Mouse (Mus musculus): ENCODE results near the gene Dlk2. TPM values are rescaled to one million over a fixed set of nuclear protein-coding genes. Genes with fewer than 3 reads are reported as not detected.

Dlk2 gene
- total and polyA plus RNA-seq, 2 experiments from 2014 or later, result 22.9 to 66.8 TPM

DNA sequence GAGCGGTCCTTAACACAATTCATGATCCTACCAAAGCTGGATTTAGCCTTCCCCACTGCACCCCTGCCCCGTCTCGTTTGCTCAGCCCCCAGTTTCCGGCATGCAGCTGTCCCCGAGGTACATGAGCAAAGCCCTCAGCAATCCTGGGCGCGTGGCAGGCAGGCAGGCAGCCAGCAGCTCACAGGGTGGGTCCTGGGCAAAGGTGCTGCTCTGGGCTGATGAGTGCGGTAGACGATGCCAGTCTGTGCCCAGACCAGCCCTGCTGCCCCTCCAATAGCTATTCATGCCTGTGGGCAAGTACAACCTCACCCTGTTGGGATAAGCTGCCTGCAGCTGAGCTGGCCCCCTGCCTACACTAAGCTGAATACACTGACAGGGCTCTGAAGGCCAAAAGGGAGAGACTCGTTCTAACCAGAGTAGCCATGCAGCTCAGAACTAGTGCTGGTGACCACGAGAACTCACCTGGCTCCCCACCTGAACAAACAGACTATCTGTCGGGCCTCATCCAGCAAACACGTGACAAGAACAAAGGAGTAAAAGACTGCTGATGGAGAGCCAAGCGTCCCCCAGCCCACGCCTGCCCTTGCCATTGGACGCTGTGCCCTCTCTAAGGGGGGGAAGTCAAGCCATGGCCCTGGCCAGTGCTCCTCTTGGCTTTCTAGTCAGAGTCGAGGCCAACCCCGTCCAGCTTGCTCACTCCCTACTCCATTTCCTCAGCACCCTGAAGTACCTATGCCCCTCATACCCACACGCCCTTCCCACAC lies 27.3 kb upstream of the Dlk2 start:
- Histone ChIP-seq H3K27ac (ENCODE audit: low read depth, low read length) (no peak overlapping the region), H3K4me1 (ENCODE audit: insufficient read depth, low read length) (no peaks in the 10 kb centered on the region), H3K4me3 (ENCODE audit: low read depth, low read length) (no peak overlapping the region), H3K9ac (replicated peaks; ENCODE audit: low read length, poor library complexity, severe bottlenecking) (no peak overlapping the region), H3K4me2 (ENCODE audit: low read depth, low read length, poor library complexity, severe bottlenecking) (no peak overlapping the region), H3K36me3 (ENCODE audit: insufficient read depth, low read length) (0 out of 2 replicates have a peak, but pooled peaks cover 2% of the 10 kb centered on the region), H3K27me3 (ENCODE audit: insufficient read depth, low read length) (no peaks in the 10 kb centered on the region), H3K9me3 (ENCODE audit: low read length) (no peaks in the 10 kb centered on the region)
- 80% methylated on average over 19 of the region's 19 CpGs for WGBS
- DNase-seq (ENCODE audit: low spot score) (no peak), ATAC-seq (ENCODE audit: low FRiP score) (no peak)
- TF ChIP-seq CTCF (IDR thresholded peaks at IDR 0.05), result no peak

DNA sequence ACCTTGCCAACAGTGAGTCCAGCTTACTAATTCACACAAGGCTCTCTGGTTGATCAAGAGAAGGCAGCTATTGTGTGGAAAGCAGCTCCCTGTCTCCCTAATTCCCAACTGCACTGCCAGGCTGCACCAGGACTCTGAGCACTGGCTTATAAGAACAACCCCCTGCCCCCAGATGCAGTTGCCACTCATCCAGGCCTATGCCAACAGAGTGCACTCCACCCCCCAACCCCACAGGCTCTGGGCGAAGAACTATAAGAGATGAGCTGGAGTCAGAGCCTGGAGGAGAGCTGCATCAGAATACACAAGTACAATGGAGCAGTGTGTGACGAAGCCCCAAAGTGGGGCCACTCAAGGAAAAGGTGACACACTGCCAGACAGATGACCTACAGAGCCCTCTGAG lies 25.2 kb upstream of the Dlk2 start:
- Histone ChIP-seq H3K9ac (replicated peaks; ENCODE audit: low read length, poor library complexity, severe bottlenecking) (no peak overlapping the region), H3K27me3 (ENCODE audit: insufficient read depth, low read length) (no peaks in the 10 kb centered on the region), H3K9me3 (ENCODE audit: low read length) (no peaks in the 10 kb centered on the region), H3K4me2 (ENCODE audit: low read depth, low read length, poor library complexity, severe bottlenecking) (no peak overlapping the region), H3K4me1 (ENCODE audit: insufficient read depth, low read length) (no peaks in the 10 kb centered on the region), H3K36me3 (ENCODE audit: insufficient read depth, low read length) (0 out of 2 replicates have a peak, but pooled peaks cover 2% of the 10 kb centered on the region), H3K27ac (ENCODE audit: low read depth, low read length) (no peak overlapping the region), H3K4me3 (ENCODE audit: low read depth, low read length) (no peak overlapping the region)
- no peak for TF ChIP-seq CTCF (IDR thresholded peaks at IDR 0.05)
- no peak for DNase-seq (ENCODE audit: low spot score)
- 75% methylated on average over 2 of the region's 2 CpGs for WGBS
- 0 out of 2 replicates have a peak, but pooled peaks have one; percentile 34 for ATAC-seq (ENCODE audit: low FRiP score)

DNA sequence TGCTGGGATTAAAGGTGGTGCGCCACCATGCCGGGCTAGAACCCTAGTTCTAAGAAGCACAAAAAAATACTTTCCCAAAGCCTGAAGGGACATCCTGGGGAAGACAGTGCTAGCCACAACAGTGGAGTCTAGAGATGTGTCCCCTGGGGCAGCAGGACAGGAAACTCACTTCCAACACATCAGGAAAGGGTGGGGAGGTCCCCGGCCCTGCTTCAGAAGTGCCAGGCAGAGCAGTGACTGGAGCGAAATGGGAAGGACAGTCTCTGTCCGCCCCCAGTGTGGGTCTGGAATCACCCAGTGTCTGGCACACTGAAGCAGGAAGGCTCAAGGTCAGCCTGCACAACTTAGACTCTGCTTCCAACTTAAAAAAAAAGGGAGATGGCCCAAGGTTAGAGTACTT lies 24.5 kb upstream of the Dlk2 start:
- no peak for DNase-seq (ENCODE audit: low spot score)
- Histone ChIP-seq H3K36me3 (ENCODE audit: insufficient read depth, low read length) (0 out of 2 replicates have a peak, but pooled peaks cover 2% of the 10 kb centered on the region), H3K4me2 (ENCODE audit: low read depth, low read length, poor library complexity, severe bottlenecking) (no peak overlapping the region), H3K4me1 (ENCODE audit: insufficient read depth, low read length) (no peaks in the 10 kb centered on the region), H3K4me3 (ENCODE audit: low read depth, low read length) (no peak overlapping the region), H3K27ac (ENCODE audit: low read depth, low read length) (no peak overlapping the region), H3K9ac (replicated peaks; ENCODE audit: low read length, poor library complexity, severe bottlenecking) (no peak overlapping the region), H3K9me3 (ENCODE audit: low read length) (no peaks in the 10 kb centered on the region), H3K27me3 (ENCODE audit: insufficient read depth, low read length) (no peaks in the 10 kb centered on the region)
- ATAC-seq (ENCODE audit: low FRiP score), result no peak
- WGBS, result 89% methylated on average over 5 of the region's 5 CpGs
- TF ChIP-seq CTCF (IDR thresholded peaks at IDR 0.05), result no peak

DNA sequence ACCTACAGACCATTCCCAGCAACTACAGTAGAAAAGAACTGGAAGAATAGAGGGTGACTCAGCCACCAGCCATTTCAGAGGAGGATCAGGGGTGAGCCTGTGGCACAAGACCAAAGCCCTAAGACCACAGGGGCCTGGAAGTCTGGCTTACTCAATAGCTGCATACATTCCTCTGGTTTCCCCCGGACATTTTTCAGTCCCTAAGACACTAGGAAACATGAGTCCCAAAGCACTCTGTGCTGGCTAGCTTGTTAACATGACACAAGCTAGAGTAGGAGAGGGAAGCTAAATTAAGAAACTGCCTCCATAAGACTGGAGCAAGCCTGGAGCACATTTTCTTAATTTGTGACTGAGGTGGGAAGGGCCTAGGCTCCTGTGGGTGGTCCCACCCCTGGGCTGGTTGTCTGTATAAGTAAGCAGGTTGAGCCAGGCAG lies 23.4 kb upstream of the Dlk2 start:
- TF ChIP-seq CTCF (IDR thresholded peaks at IDR 0.05), result no peak
- H3K4me2 ChIP-seq (ENCODE audit: low read depth, low read length, poor library complexity, severe bottlenecking), result no peak overlapping the region
- H3K9me3 ChIP-seq (ENCODE audit: low read length), result no peaks in the 10 kb centered on the region
- no peaks in the 10 kb centered on the region for H3K27me3 ChIP-seq (ENCODE audit: insufficient read depth, low read length)
- H3K4me3 ChIP-seq (ENCODE audit: low read depth, low read length), result no peak overlapping the region
- ATAC-seq (ENCODE audit: low FRiP score), result no peak
- no peak overlapping the region; the same call in 1 of the 2 replicates for H3K9ac ChIP-seq (replicated peaks; ENCODE audit: low read length, poor library complexity, severe bottlenecking)
- H3K36me3 ChIP-seq (ENCODE audit: insufficient read depth, low read length), result peaks cover 9% of the 10 kb centered on the region; the same call in 1 of the 2 replicates
- DNase-seq (ENCODE audit: low spot score), result no peak
- H3K27ac ChIP-seq (ENCODE audit: low read depth, low read length), result no peak overlapping the region
- no peaks in the 10 kb centered on the region for H3K4me1 ChIP-seq (ENCODE audit: insufficient read depth, low read length)
- 54% methylated on average over 1 of the region's 1 CpGs for WGBS

DNA sequence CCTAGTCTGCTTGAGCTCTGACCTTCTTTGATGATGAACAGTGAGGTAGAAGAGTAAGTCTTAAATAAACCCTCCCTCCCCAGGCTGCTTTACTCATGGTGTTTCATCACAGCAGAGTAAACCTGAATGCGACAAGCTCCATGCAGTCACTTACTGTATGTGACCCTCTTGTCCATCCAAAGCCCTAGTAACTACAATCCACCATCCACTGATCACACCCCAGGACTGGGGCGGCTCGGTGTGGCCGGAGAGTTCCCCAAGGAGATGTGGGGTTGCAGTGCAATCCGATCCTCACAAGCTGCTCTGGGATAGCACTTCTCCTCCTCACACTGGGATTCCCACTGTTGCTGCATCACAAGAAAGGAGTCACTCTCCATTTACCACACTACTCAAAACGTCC lies 22.8 kb upstream of the Dlk2 start:
- ATAC-seq (ENCODE audit: low FRiP score) (no peak), DNase-seq (ENCODE audit: low spot score) (no peak)
- H3K36me3 ChIP-seq (ENCODE audit: insufficient read depth, low read length), result peaks cover 9% of the 10 kb centered on the region; the same call in 1 of the 2 replicates
- 0 out of 2 replicates have a peak overlapping the region, but pooled peaks have one; percentile 19 for H3K9ac ChIP-seq (replicated peaks; ENCODE audit: low read length, poor library complexity, severe bottlenecking)
- no peak overlapping the region for H3K4me2 ChIP-seq (ENCODE audit: low read depth, low read length, poor library complexity, severe bottlenecking)
- no peak overlapping the region for H3K4me3 ChIP-seq (ENCODE audit: low read depth, low read length)
- H3K27ac ChIP-seq (ENCODE audit: low read depth, low read length), result no peak overlapping the region
- WGBS, result 81% methylated on average over 6 of the region's 6 CpGs
- TF ChIP-seq CTCF (IDR thresholded peaks at IDR 0.05), result no peak
- no peaks in the 10 kb centered on the region for H3K4me1 ChIP-seq (ENCODE audit: insufficient read depth, low read length)
- H3K9me3 ChIP-seq (ENCODE audit: low read length), result no peaks in the 10 kb centered on the region
- no peaks in the 10 kb centered on the region for H3K27me3 ChIP-seq (ENCODE audit: insufficient read depth, low read length)

DNA sequence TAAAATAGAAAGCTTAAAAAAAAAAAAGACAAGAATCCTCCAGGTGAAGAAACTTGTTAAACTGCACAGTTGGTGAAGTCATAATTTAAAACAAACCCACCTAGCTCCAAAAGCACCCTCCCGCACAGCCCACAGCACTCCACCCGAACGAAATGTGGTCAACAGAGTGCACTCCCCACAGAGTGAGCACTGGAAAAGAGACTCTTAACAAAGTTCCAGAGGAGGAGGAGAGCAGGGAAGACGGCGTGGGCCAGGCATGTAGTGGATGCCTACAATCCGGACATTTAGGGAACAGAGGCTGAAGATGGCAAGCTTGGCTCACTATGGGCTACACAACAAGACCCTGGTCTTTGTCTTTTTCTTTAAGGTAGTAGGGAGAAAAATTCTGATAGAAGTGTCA lies 22.2 kb upstream of the Dlk2 start:
- Histone ChIP-seq H3K4me3 (ENCODE audit: low read depth, low read length) (no peak overlapping the region), H3K9ac (replicated peaks; ENCODE audit: low read length, poor library complexity, severe bottlenecking) (no peak overlapping the region), H3K4me1 (ENCODE audit: insufficient read depth, low read length) (no peaks in the 10 kb centered on the region), H3K27ac (ENCODE audit: low read depth, low read length) (no peak overlapping the region), H3K36me3 (ENCODE audit: insufficient read depth, low read length) (peaks cover 9% of the 10 kb centered on the region; the same call in 1 of the 2 replicates), H3K4me2 (ENCODE audit: low read depth, low read length, poor library complexity, severe bottlenecking) (no peak overlapping the region), H3K9me3 (ENCODE audit: low read length) (no peaks in the 10 kb centered on the region), H3K27me3 (ENCODE audit: insufficient read depth, low read length) (no peaks in the 10 kb centered on the region)
- ATAC-seq (ENCODE audit: low FRiP score) (no peak), DNase-seq (ENCODE audit: low spot score) (no peak)
- TF ChIP-seq CTCF (IDR thresholded peaks at IDR 0.05), result no peak
- WGBS, result 87% methylated on average over 6 of the region's 6 CpGs

Measured in midbrain, postnatal 0 days (tissue).